Mouse (Mus musculus): ENCODE data around the gene Cask. TPM values are rescaled to one million over a fixed set of nuclear protein-coding genes. Genes with fewer than 3 reads are reported as not detected.

Cask gene
- 64.0 and 65.5 TPM in 2 replicates for polyA plus RNA-seq (2014; fragmentation: Nextera tagmentation; extraction: Ambion mirVana)

GRCm38 (mm10) chrX:13851285-13851684, at the start of gene Cask:
Gene Cask (minus strand): TSS chrX:13851367.
- Histone ChIP-seq H3K36me3 (ENCODE audit: control insufficient read depth, insufficient read depth, low read length) (no peaks in the 10 kb centered on the region), H3K9me3 (ENCODE audit: control insufficient read depth, low read length) (no peaks in the 10 kb centered on the region), H3K4me1 (ENCODE audit: control insufficient read depth, insufficient read depth, low read length) (no peaks in the 10 kb centered on the region), H3K4me2 (ENCODE audit: low read length) (no peak within 1 kb of the TSS), H3K9ac (replicated peaks; ENCODE audit: low read length) (no peak within 1 kb of the TSS), H3K4me3 (replicated peaks; ENCODE audit: low read depth, low read length) (no peak within 1 kb of the TSS), H3K27ac (replicated peaks; ENCODE audit: low read depth, low read length) (no peak within 1 kb of the TSS), H3K27me3 (ENCODE audit: control insufficient read depth, insufficient read depth, low read length) (no peaks in the 10 kb centered on the region)
- ATAC-seq (ENCODE audit: low FRiP score, low TSS enrichment) (no peak), DNase-seq (no peak)
- 62% methylated on average over 4 of the region's 4 CpGs for WGBS

GRCm38 (mm10) chrX:13889976-13890375, 38.8 kb upstream of the Cask start:
- ATAC-seq (ENCODE audit: low FRiP score, low TSS enrichment) = no peak
- no peak overlapping the region for H3K9ac ChIP-seq (replicated peaks; ENCODE audit: low read length)

GRCm38 (mm10) chrX:13884348-13884747, 33.2 kb upstream of the Cask start:
- no peaks in the 10 kb centered on the region for H3K27me3 ChIP-seq (ENCODE audit: control insufficient read depth, insufficient read depth, low read length)
- no peak overlapping the region for H3K9ac ChIP-seq (replicated peaks; ENCODE audit: low read length)
- no peak overlapping the region for H3K4me3 ChIP-seq (replicated peaks; ENCODE audit: low read depth, low read length)
- no peak for DNase-seq
- no peaks in the 10 kb centered on the region for H3K9me3 ChIP-seq (ENCODE audit: control insufficient read depth, low read length)
- H3K4me1 ChIP-seq (ENCODE audit: control insufficient read depth, insufficient read depth, low read length) = no peaks in the 10 kb centered on the region
- H3K4me2 ChIP-seq (ENCODE audit: low read length) = no peak overlapping the region
- no peak overlapping the region for H3K27ac ChIP-seq (replicated peaks; ENCODE audit: low read depth, low read length)
- WGBS = 86% methylated on average over 1 of the region's 1 CpGs
- ATAC-seq (ENCODE audit: low FRiP score, low TSS enrichment) = no peak
- H3K36me3 ChIP-seq (ENCODE audit: control insufficient read depth, insufficient read depth, low read length) = no peaks in the 10 kb centered on the region

More at GRCm38 (mm10) chrX:13889976-13890375, 38.8 kb upstream of the Cask start:
- no peak overlapping the region for H3K27ac ChIP-seq (replicated peaks; ENCODE audit: low read depth, low read length)
- no peak overlapping the region for H3K4me2 ChIP-seq (ENCODE audit: low read length)
- H3K27me3 ChIP-seq (ENCODE audit: control insufficient read depth, insufficient read depth, low read length) = no peaks in the 10 kb centered on the region
- no peak overlapping the region for H3K4me3 ChIP-seq (replicated peaks; ENCODE audit: low read depth, low read length)
- H3K9me3 ChIP-seq (ENCODE audit: control insufficient read depth, low read length) = no peaks in the 10 kb centered on the region
- no peaks in the 10 kb centered on the region for H3K36me3 ChIP-seq (ENCODE audit: control insufficient read depth, insufficient read depth, low read length)
- H3K4me1 ChIP-seq (ENCODE audit: control insufficient read depth, insufficient read depth, low read length) = no peaks in the 10 kb centered on the region
- WGBS = 80% methylated on average over 2 of the region's 2 CpGs
- DNase-seq = no peak

DNA sequence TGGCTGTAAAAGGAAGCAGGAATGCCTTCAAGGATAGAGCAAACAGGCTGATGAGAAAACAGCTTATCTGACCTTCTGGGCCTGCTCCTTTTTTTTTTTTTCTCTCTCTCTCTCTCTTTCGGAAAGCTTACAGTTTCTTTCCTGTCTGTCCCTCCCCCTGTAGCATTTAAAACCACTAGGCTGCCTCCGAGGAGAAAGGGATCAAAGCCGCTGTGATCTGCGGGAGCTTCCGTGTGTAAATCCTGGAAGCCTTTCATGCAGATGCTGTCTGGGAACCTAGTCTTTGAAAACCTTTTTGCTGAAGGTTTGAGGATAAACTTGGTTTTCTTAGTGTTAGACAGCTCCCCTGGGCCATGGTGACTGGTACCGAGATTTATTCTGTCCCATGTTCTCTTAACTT, 30.8 kb upstream of the Cask start:
- Histone ChIP-seq H3K27me3 (ENCODE audit: control insufficient read depth, insufficient read depth, low read length) (no peaks in the 10 kb centered on the region), H3K36me3 (ENCODE audit: control insufficient read depth, insufficient read depth, low read length) (no peaks in the 10 kb centered on the region), H3K9me3 (ENCODE audit: control insufficient read depth, low read length) (no peaks in the 10 kb centered on the region), H3K9ac (replicated peaks; ENCODE audit: low read length) (no peak overlapping the region), H3K27ac (replicated peaks; ENCODE audit: low read depth, low read length) (no peak overlapping the region), H3K4me1 (ENCODE audit: control insufficient read depth, insufficient read depth, low read length) (no peaks in the 10 kb centered on the region), H3K4me3 (replicated peaks; ENCODE audit: low read depth, low read length) (no peak overlapping the region), H3K4me2 (ENCODE audit: low read length) (peak overlapping the region; percentile 25; the same call in 1 of the 2 replicates)
- ATAC-seq (ENCODE audit: low FRiP score, low TSS enrichment) (no peak), DNase-seq (peak; percentile 60)
- 15% methylated on average over 6 of the region's 6 CpGs for WGBS

- no peak overlapping the region for H3K4me3 ChIP-seq (replicated peaks; ENCODE audit: low read depth, low read length)
- no peaks in the 10 kb centered on the region for H3K4me1 ChIP-seq (ENCODE audit: control insufficient read depth, insufficient read depth, low read length)
- ATAC-seq (ENCODE audit: low FRiP score, low TSS enrichment) (no peak), DNase-seq (no peak)
- no peaks in the 10 kb centered on the region for H3K27me3 ChIP-seq (ENCODE audit: control insufficient read depth, insufficient read depth, low read length)
- H3K9me3 ChIP-seq (ENCODE audit: control insufficient read depth, low read length) = no peaks in the 10 kb centered on the region
- no peak overlapping the region for H3K9ac ChIP-seq (replicated peaks; ENCODE audit: low read length)
- 89% methylated on average over 4 of the region's 4 CpGs for WGBS
- H3K36me3 ChIP-seq (ENCODE audit: control insufficient read depth, insufficient read depth, low read length) = no peaks in the 10 kb centered on the region
- H3K27ac ChIP-seq (replicated peaks; ENCODE audit: low read depth, low read length) = no peak overlapping the region
- no peak overlapping the region for H3K4me2 ChIP-seq (ENCODE audit: low read length)
Observed at GRCm38 (mm10) chrX:13860145-13860544, 9.0 kb upstream of the Cask start.

DNA sequence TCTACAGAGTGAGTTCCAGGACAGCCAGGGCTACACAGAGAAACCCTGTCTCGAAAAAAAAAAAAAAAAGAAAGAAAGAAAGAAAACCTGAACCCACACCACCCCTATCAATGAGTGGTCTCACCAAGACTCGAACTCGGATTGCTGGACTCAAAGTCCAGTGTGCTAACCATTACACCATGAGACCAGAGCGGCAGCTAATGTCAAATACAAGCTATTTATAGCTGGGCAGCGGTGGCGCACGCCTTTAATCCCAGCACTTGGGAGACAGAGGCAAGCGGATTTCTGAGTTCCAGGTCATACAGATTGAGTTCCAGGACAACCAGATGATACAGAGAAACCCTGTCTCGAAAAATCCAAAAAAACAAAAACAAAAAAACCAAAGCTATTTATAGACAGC, 7.9 kb upstream of the Cask start:
- H3K4me1 ChIP-seq (ENCODE audit: control insufficient read depth, insufficient read depth, low read length) = no peaks in the 10 kb centered on the region
- no peak overlapping the region for H3K4me3 ChIP-seq (replicated peaks; ENCODE audit: low read depth, low read length)
- ATAC-seq (ENCODE audit: low FRiP score, low TSS enrichment) = no peak
- H3K36me3 ChIP-seq (ENCODE audit: control insufficient read depth, insufficient read depth, low read length) = no peaks in the 10 kb centered on the region
- no peak for DNase-seq
- no peak overlapping the region for H3K27ac ChIP-seq (replicated peaks; ENCODE audit: low read depth, low read length)
- 86% methylated on average over 9 of the region's 9 CpGs for WGBS
- no peaks in the 10 kb centered on the region for H3K9me3 ChIP-seq (ENCODE audit: control insufficient read depth, low read length)
- no peak overlapping the region for H3K9ac ChIP-seq (replicated peaks; ENCODE audit: low read length)
- no peaks in the 10 kb centered on the region for H3K27me3 ChIP-seq (ENCODE audit: control insufficient read depth, insufficient read depth, low read length)
- H3K4me2 ChIP-seq (ENCODE audit: low read length) = no peak overlapping the region

GRCm38 (mm10) chrX:13848473-13848872, 2.7 kb downstream of the Cask start:
- WGBS = 100% methylated on average over 1 of the region's 1 CpGs

GRCm38 (mm10) chrX:13847502-13847851, 3.7 kb downstream of the Cask start:
- peak overlapping the region; percentile 56 for H3K9ac ChIP-seq (replicated peaks; ENCODE audit: low read length)
- H3K4me2 ChIP-seq (ENCODE audit: low read length) = peak overlapping the region; percentile 51
- ATAC-seq (ENCODE audit: low FRiP score, low TSS enrichment) (no peak; the same call in 1 of the 2 replicates), DNase-seq (peak; percentile 71)
- peak overlapping the region; percentile 55 for H3K4me3 ChIP-seq (replicated peaks; ENCODE audit: low read depth, low read length)
- H3K9me3 ChIP-seq (ENCODE audit: control insufficient read depth, low read length) = no peaks in the 10 kb centered on the region
- H3K36me3 ChIP-seq (ENCODE audit: control insufficient read depth, insufficient read depth, low read length) = no peaks in the 10 kb centered on the region
- H3K27me3 ChIP-seq (ENCODE audit: control insufficient read depth, insufficient read depth, low read length) = no peaks in the 10 kb centered on the region
- WGBS = 28% methylated on average over 7 of the region's 7 CpGs
- H3K4me1 ChIP-seq (ENCODE audit: control insufficient read depth, insufficient read depth, low read length) = peaks cover 4% of the 10 kb centered on the region; the same call in 1 of the 2 replicates
- peak overlapping the region; percentile 89 for H3K27ac ChIP-seq (replicated peaks; ENCODE audit: low read depth, low read length)

More at GRCm38 (mm10) chrX:13848473-13848872, 2.7 kb downstream of the Cask start:
- no peak overlapping the region for H3K27ac ChIP-seq (replicated peaks; ENCODE audit: low read depth, low read length)
- H3K9me3 ChIP-seq (ENCODE audit: control insufficient read depth, low read length) = no peaks in the 10 kb centered on the region
- H3K4me3 ChIP-seq (replicated peaks; ENCODE audit: low read depth, low read length) = no peak overlapping the region
- no peak overlapping the region for H3K4me2 ChIP-seq (ENCODE audit: low read length)
- DNase-seq (no peak), ATAC-seq (ENCODE audit: low FRiP score, low TSS enrichment) (no peak)
- no peaks in the 10 kb centered on the region for H3K36me3 ChIP-seq (ENCODE audit: control insufficient read depth, insufficient read depth, low read length)
- H3K4me1 ChIP-seq (ENCODE audit: control insufficient read depth, insufficient read depth, low read length) = no peaks in the 10 kb centered on the region
- H3K27me3 ChIP-seq (ENCODE audit: control insufficient read depth, insufficient read depth, low read length) = no peaks in the 10 kb centered on the region
- H3K9ac ChIP-seq (replicated peaks; ENCODE audit: low read length) = no peak overlapping the region

DNA sequence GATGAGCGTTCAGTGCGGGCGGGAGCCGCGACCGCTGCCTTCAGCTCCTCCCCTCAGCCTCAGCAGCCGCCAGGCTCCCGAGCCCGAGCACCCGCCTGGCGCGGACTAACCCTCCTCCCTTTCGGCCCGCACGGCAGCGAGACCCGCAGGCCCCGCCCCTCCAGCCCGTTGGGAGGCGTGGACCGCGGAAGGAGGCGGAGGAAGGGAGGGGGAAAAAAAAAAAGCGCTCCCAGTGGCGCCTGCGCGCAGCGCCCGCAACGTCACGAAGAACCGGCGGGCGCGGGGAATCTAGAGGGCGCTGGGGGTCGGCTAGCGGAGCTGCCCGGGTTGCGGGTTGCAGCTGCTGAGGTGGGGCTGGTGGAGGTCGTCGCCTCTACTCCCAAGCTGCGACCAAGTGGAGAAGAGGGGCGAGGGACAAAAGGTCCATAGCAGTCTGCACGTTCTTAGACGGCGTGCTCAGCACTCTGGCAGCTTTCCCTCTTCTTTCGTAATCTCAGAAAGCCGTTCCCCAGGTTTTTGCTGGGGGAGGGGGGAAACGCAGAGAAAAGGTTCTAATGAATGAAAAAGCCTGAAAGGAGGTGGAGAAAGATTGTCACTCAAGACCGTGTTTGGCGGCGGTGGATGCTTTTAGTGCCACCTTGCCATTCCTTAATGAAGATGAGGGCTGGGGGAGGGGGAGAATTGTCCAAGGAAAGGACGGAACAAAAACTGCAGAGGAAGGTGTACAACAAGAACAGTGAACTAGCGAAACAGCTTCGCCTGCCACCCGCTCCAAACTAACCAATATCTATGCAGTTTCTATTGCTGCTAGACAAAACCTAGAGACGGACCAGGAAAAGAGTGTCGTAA, 4.3 kb downstream of the Cask start:
- H3K4me1 ChIP-seq (ENCODE audit: control insufficient read depth, insufficient read depth, low read length) = peaks cover 4% of the 10 kb centered on the region; the same call in 1 of the 2 replicates
- H3K9ac ChIP-seq (replicated peaks; ENCODE audit: low read length) = peak overlapping the region; percentile 56
- H3K9me3 ChIP-seq (ENCODE audit: control insufficient read depth, low read length) = no peaks in the 10 kb centered on the region
- no peaks in the 10 kb centered on the region for H3K27me3 ChIP-seq (ENCODE audit: control insufficient read depth, insufficient read depth, low read length)
- DNase-seq = peak; percentile 95
- H3K36me3 ChIP-seq (ENCODE audit: control insufficient read depth, insufficient read depth, low read length) = no peaks in the 10 kb centered on the region
- H3K27ac ChIP-seq (replicated peaks; ENCODE audit: low read depth, low read length) = peak overlapping the region; percentile 95
- peak overlapping the region; percentile 55 for H3K4me3 ChIP-seq (replicated peaks; ENCODE audit: low read depth, low read length)
- peak; percentile 94 for ATAC-seq (ENCODE audit: low FRiP score, low TSS enrichment)
- WGBS = 20% methylated on average over 58 of the region's 59 CpGs
- peak overlapping the region; percentile 51 for H3K4me2 ChIP-seq (ENCODE audit: low read length)
